Comparison of ENCODE assay signal across 8 mouse cellular contexts in genomic region chr6:81924304-81924703, GRCm38 (mm10). TPM values are rescaled to one million over a fixed set of nuclear protein-coding genes. Genes with fewer than 3 reads are reported as not detected.
DNase-seq lines count a peak whose midpoint lies in the region; ATAC-seq and TF ChIP-seq lines count a peak whose summit lies in the region.

No protein-coding gene starts in this region.

- 0 out of 2 replicates have a peak, but pooled peaks cover 5% of the 10 kb centered on the region for H3K4me1 ChIP-seq in cerebellum, adult 2 months (ENCODE audit: control insufficient read depth, insufficient read depth, low read length)
- peaks cover 2 to 18% of the 10 kb centered on the region in 2 experiments; a peak in 3 of 4 replicates for H3K4me1 ChIP-seq in CH12.LX (ENCODE audit: control insufficient read depth in 1 of 2, insufficient read depth in 2 of 2)
- peaks cover 19% of the 10 kb centered on the region for H3K4me1 ChIP-seq in forebrain, embryonic 10.5 days
- H3K4me1 ChIP-seq in liver, embryonic 12.5 days: peaks cover 17% of the 10 kb centered on the region
- H3K4me1 ChIP-seq in stomach, postnatal 0 days (replicated peaks; ENCODE audit: control insufficient read depth, insufficient read depth): 0 out of 2 replicates have a peak, but pooled peaks cover 3% of the 10 kb centered on the region

- H3K4me2 ChIP-seq in CH12.LX (ENCODE audit: insufficient read depth, low read depth, poor library complexity, severe bottlenecking): peak overlapping the region; percentile 69
- H3K4me2 ChIP-seq in liver, embryonic 12.5 days: peak overlapping the region; percentile 73
- peak overlapping the region; percentile 84 for H3K4me2 ChIP-seq in stomach, postnatal 0 days (replicated peaks; ENCODE audit: low read depth)

- H3K4me3 ChIP-seq in cerebellum, adult 2 months (replicated peaks; ENCODE audit: insufficient read depth, low read depth, low read length): peak overlapping the region; percentile 25
- H3K4me3 ChIP-seq in CH12.LX (replicated peaks in 1 of 3; ENCODE audit: low read depth in 2 of 3, low read length in 2 of 3, poor library complexity in 1 of 3): peak overlapping the region; percentile 73 to 88 (median 83)
- peak overlapping the region; percentile 84 for H3K4me3 ChIP-seq in forebrain, embryonic 10.5 days
- H3K4me3 ChIP-seq in liver, embryonic 12.5 days: peak overlapping the region; percentile 81
- peak overlapping the region; percentile 91 for H3K4me3 ChIP-seq in stomach, postnatal 0 days (ENCODE audit: low read depth, low read length)

- peak in 1 of 2 experiments; percentile 14 for DNase-seq in cerebellum, adult 2 months
- DNase-seq in cerebellum, adult 8-10 months: no peak
- DNase-seq in CH12.LX (ENCODE audit: extremely low read depth): peak; percentile 31
- DNase-seq in forebrain, embryonic 10.5 days (ENCODE audit: extremely low spot score, low spot score): no peak
- DNase-seq in stomach, postnatal 0 days (ENCODE audit: low spot score): no peak
- DNase-seq in left cerebral cortex, adult 11 months (ENCODE audit: low spot score): no peak
- DNase-seq in adrenal gland, adult (ENCODE audit: inconsistent age in 2 of 2, low spot score in 1 of 2): no peak

- peak overlapping the region; percentile 68 for H3K9ac ChIP-seq in CH12.LX (ENCODE audit: insufficient read depth, low read depth)
- H3K9ac ChIP-seq in liver, embryonic 12.5 days: peak overlapping the region; percentile 90
- H3K9ac ChIP-seq in stomach, postnatal 0 days (ENCODE audit: low read length): peak overlapping the region; percentile 92

- no peaks in the 10 kb centered on the region for H3K9me3 ChIP-seq in CH12.LX (replicated peaks; ENCODE audit: low read length)
- no peaks in the 10 kb centered on the region for H3K9me3 ChIP-seq in forebrain, embryonic 10.5 days
- no peaks in the 10 kb centered on the region for H3K9me3 ChIP-seq in liver, embryonic 12.5 days (replicated peaks)
- H3K9me3 ChIP-seq in stomach, postnatal 0 days (ENCODE audit: control insufficient read depth, low read length): no peaks in the 10 kb centered on the region

- no peak for TF ChIP-seq CTCF in cerebellum, adult 2 months (IDR thresholded peaks at IDR 0.05; ENCODE audit: borderline replicate concordance, insufficient read depth, low read depth, low read length)
- no peak for TF ChIP-seq CTCF in CH12.LX (conservative IDR thresholded peaks at IDR 0.05 in 1 of 2, IDR thresholded peaks at IDR 0.05 in 1 of 2; ENCODE audit: low read depth in 2 of 2, low read length in 2 of 2)
- no peak for TF ChIP-seq CTCF in stomach, postnatal 0 days (IDR thresholded peaks at IDR 0.05; ENCODE audit: low read depth)

- in situ Hi-C loops in CH12.LX (cut with MboI; ENCODE audit: low pct_ligation_motif_present, low pct_unique_long_range_greater_than_20kb, low sequenced_read_pairs): no loop called here

- TF ChIP-seq EP300 in CH12.LX (IDR thresholded peaks at IDR 0.05; ENCODE audit: low read length): no peak
- TF ChIP-seq EP300 in stomach, postnatal 0 days (optimal IDR thresholded peaks at IDR 0.05): no peak

- dilution Hi-C loops in CH12.LX (cut with MboI; ENCODE audit: extremely low pct_ligation_motif_present, extremely low pct_unique_long_range_greater_than_20kb, low sequenced_read_pairs): no loop called here

- peak; percentile 56 for ATAC-seq in liver, embryonic 12.5 days
- ATAC-seq in stomach, postnatal 0 days (ENCODE audit: low FRiP score, low TSS enrichment): 0 out of 2 replicates have a peak, but pooled peaks have one; percentile 16

- peaks cover 17% of the 10 kb centered on the region for H3K79me2 ChIP-seq in CH12.LX (replicated peaks; ENCODE audit: control insufficient read depth, extremely low read depth, insufficient read depth, poor library complexity, severe bottlenecking)

- no peak overlapping the region for H3K27ac ChIP-seq in cerebellum, adult 2 months (ENCODE audit: insufficient read depth, low read length)
- H3K27ac ChIP-seq in CH12.LX (ENCODE audit: insufficient read depth, low read depth): no peak overlapping the region
- H3K27ac ChIP-seq in forebrain, embryonic 10.5 days: peak overlapping the region; percentile 98
- no peak overlapping the region for H3K27ac ChIP-seq in liver, embryonic 12.5 days
- H3K27ac ChIP-seq in stomach, postnatal 0 days (replicated peaks): no peak overlapping the region

- peaks cover 19 to 37% of the 10 kb centered on the region in 2 experiments for H3K36me3 ChIP-seq in CH12.LX (replicated peaks in 1 of 2; ENCODE audit: control insufficient read depth in 1 of 2, insufficient read depth in 1 of 2, low read length in 1 of 2)
- H3K36me3 ChIP-seq in forebrain, embryonic 10.5 days (replicated peaks): peaks cover 37% of the 10 kb centered on the region
- H3K36me3 ChIP-seq in liver, embryonic 12.5 days: peaks cover 39% of the 10 kb centered on the region
- no peaks in the 10 kb centered on the region for H3K36me3 ChIP-seq in stomach, postnatal 0 days (ENCODE audit: control insufficient read depth, insufficient read depth, low read length)

- H3K27me3 ChIP-seq in cerebellum, adult 2 months (ENCODE audit: control insufficient read depth, insufficient read depth, low read length): no peaks in the 10 kb centered on the region
- H3K27me3 ChIP-seq in CH12.LX (replicated peaks): no peaks in the 10 kb centered on the region
- no peaks in the 10 kb centered on the region for H3K27me3 ChIP-seq in forebrain, embryonic 10.5 days (ENCODE audit: poor library complexity, severe bottlenecking)
- H3K27me3 ChIP-seq in liver, embryonic 12.5 days (replicated peaks): no peaks in the 10 kb centered on the region
- H3K27me3 ChIP-seq in stomach, postnatal 0 days (ENCODE audit: control insufficient read depth, insufficient read depth, low read length): no peaks in the 10 kb centered on the region

- no peak for TF ChIP-seq RAD21 in CH12.LX (IDR thresholded peaks at IDR 0.05; ENCODE audit: low read depth, low read length)

- TF ChIP-seq POLR2A in cerebellum, adult 2 months (IDR thresholded peaks at IDR 0.05; ENCODE audit: borderline replicate concordance, insufficient read depth, low read length): no peak
- TF ChIP-seq POLR2A in CH12.LX (IDR thresholded peaks at IDR 0.05; ENCODE audit: low read depth, low read length): no peak

- WGBS in cerebellum, adult 2 months: 15% methylated on average over 5 of the region's 5 CpGs
- 18% methylated on average over 5 of the region's 5 CpGs for WGBS in forebrain, embryonic 10.5 days
- WGBS in liver, embryonic 12.5 days (ENCODE audit: insufficient replicate concordance): 11% methylated on average over 5 of the region's 5 CpGs
- 9% methylated on average over 5 of the region's 5 CpGs for WGBS in stomach, postnatal 0 days

TF ChIP-seq in CH12.LX, 34 proteins besides CTCF, POLR2A, EP300 and RAD21:
- no peak for TF ChIP-seq USF2 (conservative IDR thresholded peaks at IDR 0.05; ENCODE audit: low read depth, low read length)
- TF ChIP-seq ZNF384 (IDR thresholded peaks at IDR 0.05; ENCODE audit: low read depth, low read length): no peak
- TF ChIP-seq ZC3H11A (IDR thresholded peaks at IDR 0.05; ENCODE audit: low read depth, low read length): no peak
- TF ChIP-seq SIN3A (IDR thresholded peaks at IDR 0.05; ENCODE audit: low read length): no peak
- no peak for TF ChIP-seq RCOR1 (conservative IDR thresholded peaks at IDR 0.05; ENCODE audit: low read depth, low read length)
- no peak for TF ChIP-seq E2F4 (IDR thresholded peaks at IDR 0.05; ENCODE audit: insufficient replicate concordance, low read depth, low read length)
- no peak for TF ChIP-seq ZMIZ1 (IDR thresholded peaks at IDR 0.05; ENCODE audit: low read depth, low read length)
- TF ChIP-seq POLR2AphosphoS2 (IDR thresholded peaks at IDR 0.05; ENCODE audit: low read depth, low read length): no peak

RNA-seq across cellular contexts. Expression of gene Gcfc2, which starts 0.8 kb away (rescaled TPM):
- polyA plus RNA-seq in cerebellum, adult 2 months (2012; rRNA removed): 9.5 and 10.2 TPM in 2 replicates
- total RNA-seq in CH12.LX (2012; rRNA removed) (11.3 and 13.5 TPM in 2 replicates), CH12.LX (2014; rRNA removed) (14.6 and 17.6 TPM in 2 replicates)
- polyA plus RNA-seq in CH12.LX (2012; ENCODE audit: insufficient read length, low read depth): 15.4 and 17.6 TPM in 2 replicates
- polyA plus RNA-seq in forebrain, embryonic 10.5 days (2016; fragmentation: Nextera tagmentation; extraction: Ambion mirVana): 11.5 and 14.0 TPM in 2 replicates
- polyA plus RNA-seq in liver, embryonic 12.5 days (2016; fragmentation: Nextera tagmentation; extraction: Ambion mirVana): 6.8 and 7.9 TPM in 2 replicates
- polyA plus RNA-seq in stomach, postnatal 0 days (2015; fragmentation: Nextera tagmentation; extraction: Ambion mirVana): 3.3 and 3.7 TPM in 2 replicates

RNA-seq across cellular contexts. Expression of gene Mrpl19, which starts 41.5 kb away (rescaled TPM):
- polyA plus RNA-seq in cerebellum, adult 2 months (2012; rRNA removed): 14.8 and 16.1 TPM in 2 replicates
- total RNA-seq in CH12.LX (2012; rRNA removed) (27.2 and 30.2 TPM in 2 replicates), CH12.LX (2014; rRNA removed) (54.0 and 57.6 TPM in 2 replicates)
- 96.2 and 104 TPM in 2 replicates for polyA plus RNA-seq in CH12.LX (2012; ENCODE audit: insufficient read length, low read depth)
- 65.8 and 68.6 TPM in 2 replicates for polyA plus RNA-seq in forebrain, embryonic 10.5 days (2016; fragmentation: Nextera tagmentation; extraction: Ambion mirVana)
- 42.5 and 48.9 TPM in 2 replicates for polyA plus RNA-seq in liver, embryonic 12.5 days (2016; fragmentation: Nextera tagmentation; extraction: Ambion mirVana)
- polyA plus RNA-seq in stomach, postnatal 0 days (2015; fragmentation: Nextera tagmentation; extraction: Ambion mirVana): 23.3 and 28.6 TPM in 2 replicates

Comparison
In these comparisons a context has a peak if more than half of its experiments do, and no peak if none do; other contexts are left out.
1. H3K4me3 ChIP-seq: peak in every context shown above with its lines; median percentile 91 in stomach, postnatal 0 days; 84 in forebrain, embryonic 10.5 days; 83 in CH12.LX; 81 in liver, embryonic 12.5 days; 25 in cerebellum, adult 2 months.